Mouse (Mus musculus) forebrain, embryonic 14.5 days (tissue): Measurements from ENCODE around the gene Gmeb2. TPM values are rescaled to one million over a fixed set of nuclear protein-coding genes. Genes with fewer than 3 reads are reported as not detected.
A peak's percentile ranks its signal among the peaks of the same experiment; 100 is the strongest.

ENCODE experiments used
- ATAC-seq: fragments of 200-750 bp; cut with Nextera tagmentation; 2 replicates; pipeline ENCODE4 v1.8.0; 2017; ENCODE audit warnings: mild to moderate bottlenecking, moderate library complexity
- DNase-seq: peaks from one replicate; pipeline ENCODE4 v3.0.0-alpha.2; 2015; ENCODE audit warnings: low spot score
- H3K27ac ChIP-seq: fragments of 300-500 bp; sonication (generic); 2 replicates; pipeline ENCODE4 v1.5.1; 2014; ENCODE audit warnings: low read depth, mild to moderate bottlenecking, control low read depth, low read length, moderate library complexity
- H3K27me3 ChIP-seq: fragments of 300-500 bp; sonication (generic); replicated peaks from 2 replicates; pipeline ENCODE4 v1.6.1; 2014; ENCODE audit warnings: low read length, control low read depth, mixed read lengths; ENCODE audit not compliant: control insufficient read depth, insufficient read depth
- H3K36me3 ChIP-seq: fragments of 300-500 bp; sonication (generic); 2 replicates; pipeline ENCODE4 v1.6.1; 2014; ENCODE audit warnings: low read length, control low read depth; ENCODE audit not compliant: control insufficient read depth, insufficient read depth
- H3K4me1 ChIP-seq: fragments of 300-500 bp; sonication (generic); 2 replicates; pipeline ENCODE4 v1.6.1; 2014; ENCODE audit warnings: antibody characterized with exemption, low read length, control low read depth; ENCODE audit not compliant: control insufficient read depth, insufficient read depth
- H3K4me2 ChIP-seq: fragments of 300-500 bp; sonication (generic); 2 replicates; pipeline ENCODE4 v1.6.1; 2014; ENCODE audit warnings: mild to moderate bottlenecking, control low read depth, low read length
- H3K4me3 ChIP-seq: fragments of 300-500 bp; sonication (generic); 2 replicates; pipeline ENCODE4 v1.5.1; 2014; ENCODE audit warnings: low read depth, low read length, control low read depth
- H3K9ac ChIP-seq: fragments of 300-500 bp; sonication (generic); 2 replicates; pipeline ENCODE4 v1.6.1; 2014; ENCODE audit warnings: mild to moderate bottlenecking, low read length, control low read depth, moderate library complexity
- H3K9me3 ChIP-seq: fragments of 300-500 bp; sonication (generic); replicated peaks from 2 replicates; pipeline ENCODE4 v1.6.1; 2016; ENCODE audit warnings: low read length, control low read depth, mixed read lengths; ENCODE audit not compliant: control insufficient read depth
- WGBS: fragments of 180-500 bp; shearing (Covaris S2); extraction: QIAGEN DNeasy Blood & Tissue Kit; methylation state at CpG from one replicate; pipeline ENCODE4 v1.1.7; 2014; 5-methylcytosine and 5-hydroxymethylcytosine counted together
- polyA plus RNA-seq: library from polyadenylated mRNA; unstranded; fragments of >200 nt; fragmentation: Nextera tagmentation; extraction: Ambion mirVana; gene quantifications from 2 replicates; pipeline ENCODE4 v1.2.1, GENCODE M21; 2014

The Gmeb2 gene
- polyA plus RNA-seq, 1 experiment from 2014 or later = 19.2 TPM

- WGBS = 0% methylated on average over 13 of the region's 71 CpGs
- ATAC-seq (peak; percentile 83), DNase-seq (peak; percentile 79)
- no peaks in the 10 kb centered on the region for H3K27me3 ChIP-seq
- H3K4me2 ChIP-seq = peak overlapping the region; percentile 62
- H3K4me1 ChIP-seq = peaks cover 19% of the 10 kb centered on the region; the same call in 1 of the 2 replicates
- H3K27ac ChIP-seq = peak overlapping the region; percentile 96
- H3K9me3 ChIP-seq = no peaks in the 10 kb centered on the region
- H3K4me3 ChIP-seq = peak overlapping the region; percentile 71
- peak overlapping the region; percentile 93 for H3K9ac ChIP-seq
- H3K36me3 ChIP-seq = peaks cover 6% of the 10 kb centered on the region; the same call in 1 of the 2 replicates
Observed at GRCm38 (mm10) chr2:181287338-181287957, 387 bp downstream of the Gmeb2 start.

- WGBS = 56% methylated on average over 6 of the region's 6 CpGs
- H3K9me3 ChIP-seq = no peaks in the 10 kb centered on the region
- H3K27me3 ChIP-seq = no peaks in the 10 kb centered on the region
- H3K4me3 ChIP-seq = peak overlapping the region; percentile 71
- ATAC-seq (no peak), DNase-seq (no peak)
- H3K36me3 ChIP-seq = peaks cover 6% of the 10 kb centered on the region; the same call in 1 of the 2 replicates
- peak overlapping the region; percentile 93 for H3K9ac ChIP-seq
- peak overlapping the region; percentile 96 for H3K27ac ChIP-seq
- peak overlapping the region; percentile 62 for H3K4me2 ChIP-seq
- H3K4me1 ChIP-seq = peaks cover 19% of the 10 kb centered on the region; the same call in 1 of the 2 replicates
Observed at GRCm38 (mm10) chr2:181286629-181287337, 1.1 kb downstream of the Gmeb2 start.

- Histone ChIP-seq H3K9me3 (no peaks in the 10 kb centered on the region), H3K27ac (no peak overlapping the region), H3K4me2 (no peak overlapping the region), H3K9ac (no peak overlapping the region), H3K27me3 (no peaks in the 10 kb centered on the region), H3K4me3 (no peak overlapping the region), H3K36me3 (peaks cover 36% of the 10 kb centered on the region), H3K4me1 (no peaks in the 10 kb centered on the region)
- WGBS = 63% methylated on average over 1 of the region's 1 CpGs
- peak; percentile 59 for DNase-seq
- no peak for ATAC-seq
Observed at GRCm38 (mm10) chr2:181279968-181280367, 7.9 kb downstream of the Gmeb2 start.

GRCm38 (mm10) chr2:181277866-181278265 lies 10.0 kb downstream of the Gmeb2 start:
- no peak overlapping the region for H3K4me3 ChIP-seq
- no peak overlapping the region for H3K27ac ChIP-seq
- no peak for ATAC-seq
- no peaks in the 10 kb centered on the region for H3K9me3 ChIP-seq
- H3K4me2 ChIP-seq = no peak overlapping the region
- no peak overlapping the region for H3K9ac ChIP-seq
- WGBS = 88% methylated on average over 3 of the region's 3 CpGs
- H3K36me3 ChIP-seq = peaks cover 45% of the 10 kb centered on the region
- H3K4me1 ChIP-seq = no peaks in the 10 kb centered on the region
- no peaks in the 10 kb centered on the region for H3K27me3 ChIP-seq
- DNase-seq = no peak

GRCm38 (mm10) chr2:181276766-181277165 lies 11.1 kb downstream of the Gmeb2 start:
- H3K27ac ChIP-seq = no peak overlapping the region
- DNase-seq (no peak), ATAC-seq (no peak)
- no peaks in the 10 kb centered on the region for H3K27me3 ChIP-seq
- no peak overlapping the region for H3K4me3 ChIP-seq
- H3K9me3 ChIP-seq = no peaks in the 10 kb centered on the region
- H3K4me2 ChIP-seq = no peak overlapping the region
- no peaks in the 10 kb centered on the region for H3K4me1 ChIP-seq
- 83% methylated on average over 1 of the region's 1 CpGs for WGBS
- no peak overlapping the region for H3K9ac ChIP-seq
- peaks cover 48% of the 10 kb centered on the region for H3K36me3 ChIP-seq

GRCm38 (mm10) chr2:181274639-181275038 lies 13.2 kb downstream of the Gmeb2 start:
- Histone ChIP-seq H3K4me1 (no peaks in the 10 kb centered on the region), H3K36me3 (peaks cover 62% of the 10 kb centered on the region), H3K9ac (no peak overlapping the region), H3K4me3 (no peak overlapping the region), H3K9me3 (no peaks in the 10 kb centered on the region), H3K27me3 (no peaks in the 10 kb centered on the region), H3K27ac (no peak overlapping the region), H3K4me2 (no peak overlapping the region)
- ATAC-seq (no peak), DNase-seq (no peak)
- WGBS = 85% methylated on average over 4 of the region's 4 CpGs

GRCm38 (mm10) chr2:181273829-181274228 lies 14.0 kb downstream of the Gmeb2 start:
- Histone ChIP-seq H3K4me1 (no peaks in the 10 kb centered on the region), H3K36me3 (peaks cover 68% of the 10 kb centered on the region), H3K4me2 (no peak overlapping the region), H3K9ac (no peak overlapping the region), H3K27ac (no peak overlapping the region), H3K4me3 (no peak overlapping the region), H3K9me3 (no peaks in the 10 kb centered on the region), H3K27me3 (no peaks in the 10 kb centered on the region)
- 95% methylated on average over 1 of the region's 2 CpGs for WGBS
- DNase-seq = no peak
- ATAC-seq = no peak

- H3K4me3 ChIP-seq = no peak overlapping the region
- no peaks in the 10 kb centered on the region for H3K27me3 ChIP-seq
- peaks cover 71% of the 10 kb centered on the region for H3K36me3 ChIP-seq
- 97% methylated on average over 2 of the region's 2 CpGs for WGBS
- H3K4me1 ChIP-seq = no peaks in the 10 kb centered on the region
- H3K4me2 ChIP-seq = no peak overlapping the region
- DNase-seq (no peak), ATAC-seq (no peak)
- H3K9ac ChIP-seq = no peak overlapping the region
- no peaks in the 10 kb centered on the region for H3K9me3 ChIP-seq
- no peak overlapping the region for H3K27ac ChIP-seq
Observed at GRCm38 (mm10) chr2:181272092-181272491, 15.7 kb downstream of the Gmeb2 start.

- Histone ChIP-seq H3K4me3 (no peak overlapping the region), H3K9me3 (no peaks in the 10 kb centered on the region), H3K4me1 (no peaks in the 10 kb centered on the region), H3K9ac (no peak overlapping the region), H3K27me3 (no peaks in the 10 kb centered on the region), H3K27ac (no peak overlapping the region), H3K36me3 (peaks cover 79% of the 10 kb centered on the region), H3K4me2 (no peak overlapping the region)
- WGBS = 93% methylated on average over 2 of the region's 2 CpGs
- ATAC-seq (no peak), DNase-seq (no peak)
Observed at GRCm38 (mm10) chr2:181266839-181267238, 21.0 kb downstream of the Gmeb2 start.
